Mouse (Mus musculus) liver, embryonic 13.5 days (tissue): Measurements from ENCODE around the gene Sike1. TPM values are rescaled to one million over a fixed set of nuclear protein-coding genes. Genes with fewer than 3 reads are reported as not detected.

Source experiments
- ATAC-seq: fragments of 200-750 bp; cut with Nextera tagmentation; 2 replicates; pipeline ENCODE4 v1.8.0; 2017; ENCODE audit warnings: low read depth, mild to moderate bottlenecking, moderate number of reproducible peaks, moderate library complexity
- DNase-seq: peaks from one replicate; pipeline ENCODE4 v3.0.0; 2022
- H3K27ac ChIP-seq: fragments of 300-500 bp; sonication (generic); 2 replicates; pipeline ENCODE4 v1.5.1; 2015; ENCODE audit warnings: moderate library complexity, mild to moderate bottlenecking, inconsistent platforms
- H3K27me3 ChIP-seq: fragments of 300-500 bp; sonication (generic); 2 replicates; pipeline ENCODE4 v1.6.1; 2015; ENCODE audit warnings: mild to moderate bottlenecking, inconsistent platforms
- H3K36me3 ChIP-seq: fragments of 300-500 bp; sonication (generic); 2 replicates; pipeline ENCODE4 v1.6.1; 2015; ENCODE audit warnings: mild to moderate bottlenecking, inconsistent platforms
- H3K4me1 ChIP-seq: fragments of 300-500 bp; sonication (generic); replicated peaks from 2 replicates; pipeline ENCODE4 v1.6.1; 2015; ENCODE audit warnings: inconsistent platforms
- H3K4me2 ChIP-seq: fragments of 300-500 bp; sonication (generic); 2 replicates; pipeline ENCODE4 v1.6.1; 2015; ENCODE audit warnings: inconsistent platforms, mild to moderate bottlenecking, moderate library complexity
- H3K4me3 ChIP-seq: fragments of 300-500 bp; sonication (generic); replicated peaks from 2 replicates; pipeline ENCODE4 v1.5.1; 2015; ENCODE audit warnings: mild to moderate bottlenecking, inconsistent platforms
- H3K9ac ChIP-seq: fragments of 300-500 bp; sonication (generic); 2 replicates; pipeline ENCODE4 v1.6.1; 2015; ENCODE audit warnings: mild to moderate bottlenecking, inconsistent platforms
- H3K9me3 ChIP-seq: fragments of 300-500 bp; sonication (generic); replicated peaks from 2 replicates; pipeline ENCODE4 v1.6.1; 2016; ENCODE audit warnings: inconsistent platforms
- WGBS: fragments of 180-500 bp; shearing (Covaris S2); methylation state at CpG from one replicate; pipeline ENCODE4 v1.1.7; 2015; ENCODE audit not compliant: insufficient replicate concordance; 5-methylcytosine and 5-hydroxymethylcytosine counted together
- polyA plus RNA-seq: library from polyadenylated mRNA; unstranded; fragments of >200 nt; fragmentation: Nextera tagmentation; extraction: Ambion mirVana; gene quantifications from 2 replicates; pipeline ENCODE4 v1.2.1, GENCODE M21; 2015

The Sike1 gene
- polyA plus RNA-seq, 1 experiment from 2014 or later: 17.4 TPM

DNA sequence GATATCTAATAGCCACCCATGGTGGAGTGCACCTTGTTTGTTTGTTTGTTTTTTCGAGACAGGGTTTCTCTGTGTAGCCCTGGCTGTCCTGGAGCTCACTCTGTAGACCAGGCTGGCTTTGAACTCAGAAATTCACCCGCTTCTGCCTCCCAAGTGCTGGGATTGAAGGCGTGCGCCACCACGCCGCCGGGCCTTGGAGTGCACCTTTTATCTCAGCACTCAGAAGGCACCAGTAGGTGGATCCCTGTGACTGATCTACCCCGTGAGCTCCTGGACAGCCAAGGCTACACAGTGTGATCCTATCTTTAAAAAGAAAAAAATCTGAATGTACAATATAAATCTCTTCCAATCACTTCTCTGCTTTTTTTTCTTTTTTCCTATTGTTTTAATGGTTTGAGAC is 4.5 kb upstream of the Sike1 start:
- H3K4me3 ChIP-seq: no peak overlapping the region
- WGBS: 53% methylated on average over 8 of the region's 8 CpGs
- no peaks in the 10 kb centered on the region for H3K27me3 ChIP-seq
- H3K4me1 ChIP-seq: peaks cover 6% of the 10 kb centered on the region
- H3K4me2 ChIP-seq: no peak overlapping the region
- no peak overlapping the region for H3K9ac ChIP-seq
- DNase-seq: no peak
- ATAC-seq: no peak
- no peak overlapping the region for H3K27ac ChIP-seq
- no peaks in the 10 kb centered on the region for H3K36me3 ChIP-seq
- H3K9me3 ChIP-seq: no peaks in the 10 kb centered on the region

DNA sequence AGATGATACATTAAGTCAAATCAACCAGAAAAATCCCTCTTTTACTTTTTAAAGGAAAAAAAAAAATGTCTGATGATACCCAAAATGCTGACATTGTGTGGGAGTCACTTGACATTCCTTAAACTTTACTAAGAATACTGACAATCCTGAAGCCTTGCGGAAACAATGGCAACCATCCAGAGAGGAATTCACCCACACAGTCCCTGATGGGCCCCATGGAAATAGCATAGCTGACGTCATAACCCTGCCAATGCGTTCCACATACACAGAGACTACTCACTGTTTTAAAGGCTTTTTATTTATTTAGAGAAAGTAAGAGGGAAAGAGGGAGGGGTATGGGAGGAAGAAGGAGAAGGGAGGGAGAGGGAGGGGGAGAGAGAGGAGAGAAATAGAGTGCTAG is 2.6 kb upstream of the Sike1 start:
- Histone ChIP-seq H3K4me1 (peaks cover 24% of the 10 kb centered on the region), H3K4me3 (no peak overlapping the region), H3K9me3 (no peaks in the 10 kb centered on the region), H3K4me2 (no peak overlapping the region), H3K27me3 (no peaks in the 10 kb centered on the region), H3K27ac (no peak overlapping the region), H3K36me3 (no peaks in the 10 kb centered on the region), H3K9ac (no peak overlapping the region)
- no peak for DNase-seq
- ATAC-seq: no peak
- 37% methylated on average over 3 of the region's 3 CpGs for WGBS

DNA sequence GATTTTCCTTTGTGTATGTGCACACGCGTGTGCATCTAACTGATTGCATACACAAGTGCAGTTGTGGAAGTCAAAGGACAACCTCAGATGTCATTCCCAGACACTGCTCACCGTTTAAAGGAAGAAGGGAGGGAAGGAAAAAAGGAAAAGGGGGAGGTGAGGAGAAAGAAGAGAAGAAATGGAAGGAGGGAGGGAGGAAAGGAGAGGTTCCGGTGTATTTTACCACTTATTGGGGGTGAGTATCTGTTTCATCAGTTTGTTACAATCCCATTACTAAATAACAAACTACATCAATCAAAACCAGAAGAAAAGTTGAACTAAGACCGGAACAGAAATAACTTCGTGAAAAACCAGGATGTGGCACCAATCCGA is 289 bp upstream of the Sike1 start:
- no peaks in the 10 kb centered on the region for H3K9me3 ChIP-seq
- 43% methylated on average over 7 of the region's 7 CpGs for WGBS
- H3K27me3 ChIP-seq: no peaks in the 10 kb centered on the region
- H3K36me3 ChIP-seq: peaks cover 10% of the 10 kb centered on the region
- H3K9ac ChIP-seq: no peak overlapping the region
- peaks cover 24% of the 10 kb centered on the region for H3K4me1 ChIP-seq
- H3K27ac ChIP-seq: peak overlapping the region; percentile 88
- H3K4me3 ChIP-seq: peak overlapping the region; percentile 75
- peak overlapping the region; percentile 76 for H3K4me2 ChIP-seq
- DNase-seq (no peak), ATAC-seq (no peak)

DNA sequence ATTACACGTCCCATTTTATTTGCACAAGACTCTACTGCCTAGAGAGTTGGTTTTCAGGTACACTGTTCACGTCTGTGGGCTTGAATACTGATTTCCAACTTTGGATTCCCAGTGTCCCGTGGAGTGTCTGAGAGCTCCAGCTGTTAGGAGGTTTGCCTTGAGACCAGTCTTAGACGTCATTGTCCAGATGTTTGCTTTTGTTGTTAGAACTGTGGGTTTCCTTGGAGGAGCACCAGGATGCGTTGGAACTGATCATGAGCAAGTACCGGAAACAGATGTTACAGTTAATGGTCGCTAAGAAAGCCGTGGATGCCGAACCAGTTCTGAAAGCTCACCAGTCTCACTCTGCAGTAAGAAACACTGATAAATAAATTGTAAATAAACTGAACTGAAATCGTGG is 1.5 kb downstream of the Sike1 start:
- Histone ChIP-seq H3K4me2 (peak overlapping the region; percentile 76), H3K27ac (no peak overlapping the region), H3K27me3 (no peaks in the 10 kb centered on the region), H3K4me1 (peaks cover 24% of the 10 kb centered on the region), H3K36me3 (peaks cover 23% of the 10 kb centered on the region), H3K9me3 (no peaks in the 10 kb centered on the region), H3K9ac (no peak overlapping the region), H3K4me3 (no peak overlapping the region)
- DNase-seq (no peak), ATAC-seq (no peak)
- 54% methylated on average over 10 of the region's 10 CpGs for WGBS

GRCm38 (mm10) chr3:102997591-102997990 is 2.1 kb downstream of the Sike1 start:
- 79% methylated on average over 3 of the region's 3 CpGs for WGBS
- no peak overlapping the region for H3K27ac ChIP-seq
- no peaks in the 10 kb centered on the region for H3K9me3 ChIP-seq
- no peaks in the 10 kb centered on the region for H3K27me3 ChIP-seq
- H3K9ac ChIP-seq: no peak overlapping the region
- H3K36me3 ChIP-seq: peaks cover 28% of the 10 kb centered on the region
- no peak overlapping the region for H3K4me3 ChIP-seq
- no peak overlapping the region for H3K4me2 ChIP-seq
- ATAC-seq (no peak), DNase-seq (no peak)
- peaks cover 24% of the 10 kb centered on the region for H3K4me1 ChIP-seq

DNA sequence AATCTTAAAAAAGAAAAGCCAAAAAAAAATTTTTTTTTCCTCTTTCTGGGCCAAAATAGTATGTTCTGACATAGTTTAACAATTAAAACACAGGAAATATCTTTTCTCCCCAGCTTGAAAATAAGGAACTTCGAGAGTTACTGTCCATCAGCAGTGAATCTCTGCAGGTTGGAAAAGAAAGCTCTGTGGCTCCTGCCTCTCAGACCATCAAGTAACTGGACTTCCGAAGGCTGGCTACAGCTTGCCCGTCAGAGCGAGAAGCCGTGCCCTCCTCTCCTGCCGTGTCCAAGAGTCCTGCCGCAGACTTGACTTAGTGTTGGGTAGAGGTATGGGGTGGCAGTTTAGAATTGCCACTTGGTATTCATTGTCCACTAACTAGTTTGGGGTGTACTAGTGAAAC is 6.1 kb downstream of the Sike1 start:
- H3K9ac ChIP-seq: no peak overlapping the region
- no peak overlapping the region for H3K4me3 ChIP-seq
- H3K4me2 ChIP-seq: no peak overlapping the region
- no peaks in the 10 kb centered on the region for H3K27me3 ChIP-seq
- H3K36me3 ChIP-seq: peaks cover 28% of the 10 kb centered on the region
- DNase-seq (no peak), ATAC-seq (no peak)
- 86% methylated on average over 7 of the region's 7 CpGs for WGBS
- no peaks in the 10 kb centered on the region for H3K9me3 ChIP-seq
- H3K27ac ChIP-seq: no peak overlapping the region
- H3K4me1 ChIP-seq: peaks cover 12% of the 10 kb centered on the region

DNA sequence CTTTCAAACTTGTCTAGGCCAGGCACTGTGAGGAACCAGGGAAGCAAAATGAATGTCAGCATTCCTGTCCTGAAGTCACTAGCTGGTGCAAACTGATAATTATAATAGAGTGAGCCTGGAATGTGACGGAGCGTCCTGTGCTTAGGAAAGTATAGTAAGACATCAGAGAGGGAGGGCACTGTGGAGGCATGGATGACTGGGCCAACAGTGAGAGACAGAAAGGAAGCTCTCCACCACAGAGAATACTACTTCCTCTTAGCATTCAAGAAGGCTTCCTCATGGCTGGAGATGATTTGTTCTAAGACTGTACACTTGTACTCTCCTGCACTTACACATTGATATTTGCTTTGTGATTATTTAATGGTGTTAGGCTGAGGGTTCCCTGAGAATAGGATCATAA is 21.8 kb downstream of the Sike1 start:
- Histone ChIP-seq H3K4me2 (no peak overlapping the region), H3K4me3 (no peak overlapping the region), H3K4me1 (peaks cover 19% of the 10 kb centered on the region), H3K9ac (no peak overlapping the region), H3K9me3 (no peaks in the 10 kb centered on the region), H3K27ac (no peak overlapping the region), H3K27me3 (no peaks in the 10 kb centered on the region), H3K36me3 (no peaks in the 10 kb centered on the region)
- 42% methylated on average over 2 of the region's 2 CpGs for WGBS
- DNase-seq (no peak), ATAC-seq (no peak)

GRCm38 (mm10) chr3:103019462-103019861 is 24.0 kb downstream of the Sike1 start:
- peak overlapping the region; percentile 94 for H3K9ac ChIP-seq
- WGBS: 76% methylated on average over 2 of the region's 2 CpGs
- peak overlapping the region; percentile 94 for H3K4me3 ChIP-seq

DNA sequence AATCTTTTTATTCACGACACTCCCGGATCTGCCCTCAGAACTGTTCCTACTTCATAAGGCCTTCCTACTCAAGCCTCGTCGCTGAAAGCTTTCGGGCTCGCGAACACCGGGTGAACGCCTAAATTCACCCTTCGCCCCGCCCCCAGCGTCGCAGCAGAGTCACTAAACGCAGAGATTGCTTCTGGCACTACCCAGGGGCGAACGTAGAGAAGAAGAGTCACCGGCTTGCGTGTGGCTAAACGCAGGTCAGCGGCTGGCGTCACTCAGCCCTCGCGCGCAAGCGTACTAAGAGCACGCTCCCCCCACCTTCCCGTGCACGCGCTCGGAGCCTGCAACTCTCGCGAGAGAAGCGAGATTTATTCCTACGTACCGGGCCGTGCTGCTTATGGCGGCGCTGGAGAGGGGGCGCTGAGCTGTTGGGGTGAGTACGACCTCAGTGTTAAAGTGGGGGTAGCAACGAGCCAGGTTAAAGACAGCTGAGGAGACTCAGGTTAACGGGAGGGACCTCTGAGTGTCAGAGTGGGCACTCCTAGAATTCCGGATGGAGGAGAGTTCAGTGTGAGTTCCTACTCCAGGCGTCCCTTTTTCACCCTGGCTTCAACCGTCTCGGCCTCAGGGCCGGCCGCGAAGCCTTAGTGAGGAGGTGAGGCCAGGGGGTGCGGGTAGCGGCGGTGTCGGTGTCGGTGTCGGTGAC is 24.9 kb downstream of the Sike1 start, which contains the start of gene Csde1:
TSS of gene Csde1 (plus strand) at position 178 of the 694 bp plus-strand sequence.
- H3K27me3 ChIP-seq: no peaks in the 10 kb centered on the region
- peak within 1 kb of the TSS; percentile 89 for H3K4me2 ChIP-seq
- H3K4me1 ChIP-seq: peaks cover 35% of the 10 kb centered on the region
- H3K36me3 ChIP-seq: no peaks in the 10 kb centered on the region
- DNase-seq: peak; percentile 96
- peak within 1 kb of the TSS; percentile 88 for H3K27ac ChIP-seq
- peak within 1 kb of the TSS; percentile 94 for H3K9ac ChIP-seq
- WGBS: under 1% methylated on average over 55 of the region's 55 CpGs
- ATAC-seq: peak; percentile 90
- H3K9me3 ChIP-seq: no peaks in the 10 kb centered on the region
- H3K4me3 ChIP-seq: peak within 1 kb of the TSS; percentile 94

More at GRCm38 (mm10) chr3:103019462-103019861, 24.0 kb downstream of the Sike1 start:
- DNase-seq (no peak), ATAC-seq (no peak)
- H3K4me1 ChIP-seq: peaks cover 29% of the 10 kb centered on the region
- H3K27me3 ChIP-seq: no peaks in the 10 kb centered on the region
- H3K36me3 ChIP-seq: no peaks in the 10 kb centered on the region
- H3K4me2 ChIP-seq: peak overlapping the region; percentile 89
- peak overlapping the region; percentile 88; the same call in 1 of the 2 replicates for H3K27ac ChIP-seq
- H3K9me3 ChIP-seq: no peaks in the 10 kb centered on the region

DNA sequence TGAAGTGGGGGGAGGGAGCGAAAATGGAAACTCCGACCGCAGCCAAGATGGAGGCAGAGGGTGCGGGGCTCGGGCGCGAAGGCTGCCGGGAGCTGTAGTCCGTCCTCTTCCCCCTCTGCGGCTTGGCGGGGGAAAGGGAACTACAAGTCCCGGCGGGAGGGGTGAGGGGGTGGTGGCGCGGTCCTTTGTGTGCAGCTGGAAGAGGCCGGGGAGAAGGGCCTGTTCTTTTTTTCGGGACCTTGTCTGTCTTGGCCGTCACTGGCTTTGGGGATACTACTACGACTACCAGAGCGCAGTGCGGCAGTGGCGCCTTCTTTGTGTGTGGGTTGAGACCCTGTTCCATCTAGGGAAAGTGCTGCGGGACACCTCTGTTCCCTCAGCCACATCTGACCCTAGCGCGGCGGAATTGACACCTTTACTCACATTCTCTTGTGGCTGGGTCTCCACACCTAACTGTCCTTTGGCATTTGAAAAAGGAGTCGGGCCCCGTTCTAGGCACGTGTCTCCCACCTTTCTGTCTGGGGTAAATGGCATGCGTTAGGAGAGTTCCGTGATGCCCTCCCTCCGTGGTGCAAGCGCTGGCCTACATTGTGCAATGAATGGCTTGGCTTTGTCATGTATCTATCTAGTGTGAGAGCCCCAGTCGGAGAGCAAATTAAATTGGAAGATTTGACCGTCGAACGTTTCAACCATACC is 25.6 kb downstream of the Sike1 start:
- H3K9me3 ChIP-seq: no peaks in the 10 kb centered on the region
- ATAC-seq (peak; percentile 85), DNase-seq (peak; percentile 87)
- H3K9ac ChIP-seq: peak overlapping the region; percentile 94
- peak overlapping the region; percentile 88 for H3K27ac ChIP-seq
- H3K4me1 ChIP-seq: peaks cover 40% of the 10 kb centered on the region
- peak overlapping the region; percentile 89 for H3K4me2 ChIP-seq
- under 1% methylated on average over 35 of the region's 37 CpGs for WGBS
- H3K4me3 ChIP-seq: peak overlapping the region; percentile 94
- no peaks in the 10 kb centered on the region for H3K36me3 ChIP-seq
- H3K27me3 ChIP-seq: no peaks in the 10 kb centered on the region

GRCm38 (mm10) chr3:103026174-103026573 is 30.7 kb downstream of the Sike1 start:
- H3K4me2 ChIP-seq: no peak overlapping the region
- DNase-seq: peak; percentile 10
- WGBS: 62% methylated on average over 1 of the region's 1 CpGs
- no peaks in the 10 kb centered on the region for H3K9me3 ChIP-seq
- H3K36me3 ChIP-seq: peaks cover 41% of the 10 kb centered on the region
- H3K9ac ChIP-seq: no peak overlapping the region
- H3K4me1 ChIP-seq: peaks cover 35% of the 10 kb centered on the region
- no peak overlapping the region for H3K27ac ChIP-seq
- H3K27me3 ChIP-seq: no peaks in the 10 kb centered on the region
- H3K4me3 ChIP-seq: no peak overlapping the region
- ATAC-seq: no peak
